Mouse (Mus musculus) forebrain, embryonic 13.5 days (tissue): ENCODE data around the gene Cul4a. TPM values are rescaled to one million over a fixed set of nuclear protein-coding genes. Genes with fewer than 3 reads are reported as not detected.

ENCODE experiments used
- ATAC-seq: fragments of 200-750 bp; cut with Nextera tagmentation; 2 replicates; pipeline ENCODE4 v1.8.0; 2017
- H3K27ac ChIP-seq: fragments of 300-500 bp; sonication (generic); 2 replicates; pipeline ENCODE4 v1.5.1; 2015; ENCODE audit warnings: inconsistent platforms, mild to moderate bottlenecking, moderate library complexity
- H3K27me3 ChIP-seq: fragments of 300-500 bp; sonication (generic); 2 replicates; pipeline ENCODE4 v1.6.1; 2015; ENCODE audit warnings: mild to moderate bottlenecking, inconsistent platforms
- H3K36me3 ChIP-seq: fragments of 300-500 bp; sonication (generic); 2 replicates; pipeline ENCODE4 v1.6.1; 2015; ENCODE audit warnings: mild to moderate bottlenecking, inconsistent platforms; ENCODE audit not compliant: poor library complexity, severe bottlenecking
- H3K4me1 ChIP-seq: fragments of 300-500 bp; sonication (generic); 2 replicates; pipeline ENCODE4 v1.6.1; 2015; ENCODE audit warnings: inconsistent platforms
- H3K4me2 ChIP-seq: fragments of 300-500 bp; sonication (generic); 2 replicates; pipeline ENCODE4 v1.6.1; 2015; ENCODE audit warnings: inconsistent platforms, mild to moderate bottlenecking, moderate library complexity
- H3K4me3 ChIP-seq: fragments of 300-500 bp; sonication (generic); 2 replicates; pipeline ENCODE4 v1.5.1; 2015; ENCODE audit warnings: mild to moderate bottlenecking, inconsistent platforms
- H3K9ac ChIP-seq: fragments of 300-500 bp; sonication (generic); 2 replicates; pipeline ENCODE4 v1.6.1; 2015; ENCODE audit warnings: mild to moderate bottlenecking, inconsistent platforms
- H3K9me3 ChIP-seq: fragments of 300-500 bp; sonication (generic); replicated peaks from 2 replicates; pipeline ENCODE4 v1.6.1; 2016; ENCODE audit warnings: inconsistent platforms
- WGBS: fragments of 180-500 bp; shearing (Covaris S2); methylation state at CpG from one replicate; pipeline ENCODE4 v1.1.7; 2015; 5-methylcytosine and 5-hydroxymethylcytosine counted together
- microRNA counts: library from miRNA; unstranded; fragments of <30 nt; microRNA quantifications from one replicate; lab custom pipeline; 2016
- microRNA-seq: library from miRNA; unstranded; fragments of <30 nt; microRNA quantifications from one replicate; pipeline ENCODE4, GENCODE M21; 2016
- polyA plus RNA-seq: library from polyadenylated mRNA; unstranded; fragments of >200 nt; fragmentation: Nextera tagmentation; extraction: Ambion mirVana; gene quantifications from 2 replicates; pipeline ENCODE4 v1.2.1, GENCODE M21; 2015

Gene Cul4a
- polyA plus RNA-seq, 1 experiment from 2014 or later = 66.3 TPM

GRCm38 (mm10) chr8:13187229-13187628 is 81.8 kb downstream of the Cul4a start:
- WGBS = 87% methylated on average over 9 of the region's 9 CpGs
- peaks cover 43% of the 10 kb centered on the region for H3K36me3 ChIP-seq
- H3K4me2 ChIP-seq = no peak overlapping the region
- H3K27me3 ChIP-seq = no peaks in the 10 kb centered on the region
- no peak for ATAC-seq
- no peak overlapping the region for H3K9ac ChIP-seq
- no peak overlapping the region for H3K4me3 ChIP-seq
- no peak overlapping the region for H3K27ac ChIP-seq
- H3K4me1 ChIP-seq = no peaks in the 10 kb centered on the region; the same call in 1 of the 2 replicates
- H3K9me3 ChIP-seq = no peaks in the 10 kb centered on the region

GRCm38 (mm10) chr8:13187638-13188037 is 82.2 kb downstream of the Cul4a start:
- Histone ChIP-seq H3K4me2 (no peak overlapping the region), H3K36me3 (peaks cover 45% of the 10 kb centered on the region), H3K4me3 (no peak overlapping the region), H3K27ac (no peak overlapping the region), H3K27me3 (no peaks in the 10 kb centered on the region), H3K9me3 (no peaks in the 10 kb centered on the region), H3K4me1 (no peaks in the 10 kb centered on the region; the same call in 1 of the 2 replicates), H3K9ac (no peak overlapping the region)
- ATAC-seq = no peak
- 59% methylated on average over 7 of the region's 7 CpGs for WGBS

GRCm38 (mm10) chr8:13188052-13188555 is 82.7 kb downstream of the Cul4a start:
- ATAC-seq = no peak
- Histone ChIP-seq H3K4me2 (no peak overlapping the region), H3K4me3 (no peak overlapping the region), H3K27me3 (no peaks in the 10 kb centered on the region), H3K4me1 (no peaks in the 10 kb centered on the region; the same call in 1 of the 2 replicates), H3K9ac (no peak overlapping the region), H3K9me3 (no peaks in the 10 kb centered on the region), H3K27ac (no peak overlapping the region), H3K36me3 (peaks cover 45% of the 10 kb centered on the region)
- WGBS = 85% methylated on average over 13 of the region's 13 CpGs

- no peaks in the 10 kb centered on the region for H3K9me3 ChIP-seq
- peaks cover 45% of the 10 kb centered on the region for H3K36me3 ChIP-seq
- 93% methylated on average over 1 of the region's 1 CpGs for WGBS
- no peak overlapping the region for H3K4me3 ChIP-seq
- H3K27me3 ChIP-seq = no peaks in the 10 kb centered on the region
- no peak for ATAC-seq
- no peak overlapping the region for H3K27ac ChIP-seq
- no peak overlapping the region for H3K4me2 ChIP-seq
- no peak overlapping the region for H3K9ac ChIP-seq
- no peaks in the 10 kb centered on the region; the same call in 1 of the 2 replicates for H3K4me1 ChIP-seq
Observed at GRCm38 (mm10) chr8:13188857-13189256, 83.4 kb downstream of the Cul4a start.

GRCm38 (mm10) chr8:13190235-13190634 is 84.8 kb downstream of the Cul4a start:
- H3K27ac ChIP-seq = no peak overlapping the region
- no peak overlapping the region for H3K9ac ChIP-seq
- H3K36me3 ChIP-seq = peaks cover 33% of the 10 kb centered on the region
- H3K4me1 ChIP-seq = peaks cover 11% of the 10 kb centered on the region
- no peaks in the 10 kb centered on the region for H3K27me3 ChIP-seq
- no peaks in the 10 kb centered on the region for H3K9me3 ChIP-seq
- no peak for ATAC-seq
- WGBS = 96% methylated on average over 8 of the region's 8 CpGs
- no peak overlapping the region for H3K4me3 ChIP-seq
- H3K4me2 ChIP-seq = no peak overlapping the region

GRCm38 (mm10) chr8:13194818-13195217 is 89.4 kb downstream of the Cul4a start:
- H3K9ac ChIP-seq = peak overlapping the region; percentile 41; the same call in 1 of the 2 replicates
- peak overlapping the region; percentile 24 for H3K4me2 ChIP-seq

GRCm38 (mm10) chr8:13197493-13197892 is 92.1 kb downstream of the Cul4a start:
- Histone ChIP-seq H3K9me3 (no peaks in the 10 kb centered on the region), H3K36me3 (peaks cover 6% of the 10 kb centered on the region; the same call in 1 of the 2 replicates), H3K4me2 (no peak overlapping the region), H3K4me3 (no peak overlapping the region), H3K27ac (no peak overlapping the region), H3K9ac (no peak overlapping the region), H3K4me1 (peaks cover 25% of the 10 kb centered on the region), H3K27me3 (peaks cover 17% of the 10 kb centered on the region)
- WGBS = 86% methylated on average over 5 of the region's 5 CpGs
- ATAC-seq = no peak

More at GRCm38 (mm10) chr8:13194818-13195217, 89.4 kb downstream of the Cul4a start:
- Histone ChIP-seq H3K27ac (peak overlapping the region; percentile 59), H3K36me3 (peaks cover 15% of the 10 kb centered on the region; the same call in 1 of the 2 replicates), H3K27me3 (no peaks in the 10 kb centered on the region), H3K9me3 (no peaks in the 10 kb centered on the region), H3K4me3 (no peak overlapping the region), H3K4me1 (peaks cover 16% of the 10 kb centered on the region)
- 15% methylated on average over 10 of the region's 10 CpGs for WGBS
- peak; percentile 38; the same call in 1 of the 2 replicates for ATAC-seq

MicroRNA genes within 50 kb of the gene (microRNA counts, 519-probe panel; counts per million panel counts)
- microRNA mmu-miR-1968 (lab: Ali Mortazavi, UCI) = 2,091 counts per million, percentile 58 among the panel's probes with 10 or more counts

Small RNA genes within 50 kb of the gene (microRNA-seq; reads per million reads assigned to microRNA genes)
- gene Mir1968 (29.2 reads per million, percentile 36 among the genes with 10 or more reads in this experiment), gene Mir7065 (not detected)

Other genes with a start within 250 kb of the Cul4a start
- gene Mcf2l, start 231.8 kb upstream of the Cul4a start, polyA plus RNA-seq = 80.3 and 99.0 TPM in 2 replicates
- 0.09 and 0.15 TPM in 2 replicates for gene F7, start 79.6 kb upstream of the Cul4a start, polyA plus RNA-seq
- gene F10, start 68.3 kb upstream of the Cul4a start, polyA plus RNA-seq = 0.35 TPM in 2 replicates
- 0.92 and 1.1 TPM in 2 replicates for gene Proz, start 44.7 kb upstream of the Cul4a start, polyA plus RNA-seq
- 49.8 and 52.5 TPM in 2 replicates for gene Pcid2, start 162 bp upstream of the Cul4a start, polyA plus RNA-seq
- 194 and 201 TPM in 2 replicates for gene Lamp1, start 53.5 kb downstream of the Cul4a start, polyA plus RNA-seq
- 23.6 and 26.9 TPM in 2 replicates for gene Grtp1, start 95.0 kb downstream of the Cul4a start, polyA plus RNA-seq
- 0.97 TPM in 1 of 2 replicates, not detected in the other for gene Adprhl1, start 148.5 kb downstream of the Cul4a start, polyA plus RNA-seq
- 31.6 and 35.1 TPM in 2 replicates for gene Dcun1d2, start 182.5 kb downstream of the Cul4a start, polyA plus RNA-seq
- 40.3 and 40.4 TPM in 2 replicates for gene Tmco3, start 182.6 kb downstream of the Cul4a start, polyA plus RNA-seq
- 167 and 170 TPM in 2 replicates for gene Tfdp1, start 233.1 kb downstream of the Cul4a start, polyA plus RNA-seq